Mouse (Mus musculus): Measurements from ENCODE around the gene Oaz3. TPM values are rescaled to one million over a fixed set of nuclear protein-coding genes. Genes with fewer than 3 reads are reported as not detected.

Oaz3 gene
- total and polyA plus RNA-seq, 2 experiments: 0.37 to 0.43 TPM

- Histone ChIP-seq H3K79me2 (ENCODE audit: control insufficient read depth, insufficient read depth, low read length) (no peaks in the 10 kb centered on the region), H3K9ac (ENCODE audit: low read depth, low read length) (no peak overlapping the region), H3K4me1 (ENCODE audit: control insufficient read depth, insufficient read depth, low read length) (no peaks in the 10 kb centered on the region), H3K36me3 (ENCODE audit: control insufficient read depth, insufficient read depth, low read length) (no peaks in the 10 kb centered on the region), H3K27me3 (ENCODE audit: control insufficient read depth, insufficient read depth, low read length) (peaks cover 7% of the 10 kb centered on the region; the same call in 1 of the 2 replicates), H3K27ac (replicated peaks; ENCODE audit: insufficient read depth, low read depth, low read length) (no peak overlapping the region), H3K4me3 (ENCODE audit: insufficient read depth, low read depth, low read length) (no peak overlapping the region)
- DNase-seq (ENCODE audit: extremely low read depth, low read depth, low spot score): no peak
- WGBS: 79% methylated on average over 8 of the region's 8 CpGs
- TF ChIP-seq CTCF (IDR thresholded peaks at IDR 0.05; ENCODE audit: low read depth, low read length): no peak
- no peak for TF ChIP-seq POLR2A (IDR thresholded peaks at IDR 0.05; ENCODE audit: extremely low read depth, insufficient read depth, low read length)
These were observed 32.8 kb upstream of the Oaz3 start for GRCm38 (mm10) chr3:94476301-94477035.

GRCm38 (mm10) chr3:94473567-94474232, 30.0 kb upstream of the Oaz3 start:
- H3K36me3 ChIP-seq (ENCODE audit: control insufficient read depth, insufficient read depth, low read length): no peaks in the 10 kb centered on the region
- no peak for DNase-seq (ENCODE audit: extremely low read depth, low read depth, low spot score)
- no peaks in the 10 kb centered on the region for H3K79me2 ChIP-seq (ENCODE audit: control insufficient read depth, insufficient read depth, low read length)
- no peak overlapping the region for H3K4me3 ChIP-seq (ENCODE audit: insufficient read depth, low read depth, low read length)
- H3K4me1 ChIP-seq (ENCODE audit: control insufficient read depth, insufficient read depth, low read length): no peaks in the 10 kb centered on the region
- no peak overlapping the region for H3K9ac ChIP-seq (ENCODE audit: low read depth, low read length)
- WGBS: 52% methylated on average over 5 of the region's 5 CpGs
- H3K27me3 ChIP-seq (ENCODE audit: control insufficient read depth, insufficient read depth, low read length): peaks cover 3% of the 10 kb centered on the region; the same call in 1 of the 2 replicates
- no peak for TF ChIP-seq POLR2A (IDR thresholded peaks at IDR 0.05; ENCODE audit: extremely low read depth, insufficient read depth, low read length)
- TF ChIP-seq CTCF (IDR thresholded peaks at IDR 0.05; ENCODE audit: low read depth, low read length): no peak
- H3K27ac ChIP-seq (replicated peaks; ENCODE audit: insufficient read depth, low read depth, low read length): no peak overlapping the region

GRCm38 (mm10) chr3:94473115-94473505, 29.4 kb upstream of the Oaz3 start:
- H3K27me3 ChIP-seq (ENCODE audit: control insufficient read depth, insufficient read depth, low read length): no peaks in the 10 kb centered on the region
- H3K27ac ChIP-seq (replicated peaks; ENCODE audit: insufficient read depth, low read depth, low read length): no peak overlapping the region

GRCm38 (mm10) chr3:94472447-94473114, 28.9 kb upstream of the Oaz3 start:
- H3K4me3 ChIP-seq (ENCODE audit: insufficient read depth, low read depth, low read length): no peak overlapping the region
- H3K9ac ChIP-seq (ENCODE audit: low read depth, low read length): no peak overlapping the region
- TF ChIP-seq CTCF (IDR thresholded peaks at IDR 0.05; ENCODE audit: low read depth, low read length) (no peak), POLR2A (IDR thresholded peaks at IDR 0.05; ENCODE audit: extremely low read depth, insufficient read depth, low read length) (no peak)
- no peaks in the 10 kb centered on the region for H3K27me3 ChIP-seq (ENCODE audit: control insufficient read depth, insufficient read depth, low read length)
- no peaks in the 10 kb centered on the region for H3K79me2 ChIP-seq (ENCODE audit: control insufficient read depth, insufficient read depth, low read length)
- no peaks in the 10 kb centered on the region for H3K36me3 ChIP-seq (ENCODE audit: control insufficient read depth, insufficient read depth, low read length)
- H3K27ac ChIP-seq (replicated peaks; ENCODE audit: insufficient read depth, low read depth, low read length): no peak overlapping the region
- peak; percentile 23 for DNase-seq (ENCODE audit: extremely low read depth, low read depth, low spot score)
- 23% methylated on average over 28 of the region's 28 CpGs for WGBS
- no peaks in the 10 kb centered on the region for H3K4me1 ChIP-seq (ENCODE audit: control insufficient read depth, insufficient read depth, low read length)

More at GRCm38 (mm10) chr3:94473115-94473505, 29.4 kb upstream of the Oaz3 start:
- 73% methylated on average over 10 of the region's 10 CpGs for WGBS
- Histone ChIP-seq H3K36me3 (ENCODE audit: control insufficient read depth, insufficient read depth, low read length) (no peaks in the 10 kb centered on the region), H3K4me1 (ENCODE audit: control insufficient read depth, insufficient read depth, low read length) (no peaks in the 10 kb centered on the region), H3K4me3 (ENCODE audit: insufficient read depth, low read depth, low read length) (no peak overlapping the region), H3K79me2 (ENCODE audit: control insufficient read depth, insufficient read depth, low read length) (no peaks in the 10 kb centered on the region), H3K9ac (ENCODE audit: low read depth, low read length) (no peak overlapping the region)
- TF ChIP-seq CTCF (IDR thresholded peaks at IDR 0.05; ENCODE audit: low read depth, low read length) (no peak), POLR2A (IDR thresholded peaks at IDR 0.05; ENCODE audit: extremely low read depth, insufficient read depth, low read length) (no peak)
- DNase-seq (ENCODE audit: extremely low read depth, low read depth, low spot score): no peak

- no peak for DNase-seq (ENCODE audit: extremely low read depth, low read depth, low spot score)
- H3K27me3 ChIP-seq (ENCODE audit: control insufficient read depth, insufficient read depth, low read length): no peaks in the 10 kb centered on the region
- 65% methylated on average over 3 of the region's 3 CpGs for WGBS
- TF ChIP-seq CTCF (IDR thresholded peaks at IDR 0.05; ENCODE audit: low read depth, low read length) (no peak), POLR2A (IDR thresholded peaks at IDR 0.05; ENCODE audit: extremely low read depth, insufficient read depth, low read length) (no peak)
- no peak overlapping the region for H3K27ac ChIP-seq (replicated peaks; ENCODE audit: insufficient read depth, low read depth, low read length)
- no peak overlapping the region for H3K4me3 ChIP-seq (ENCODE audit: insufficient read depth, low read depth, low read length)
- H3K9ac ChIP-seq (ENCODE audit: low read depth, low read length): no peak overlapping the region
- H3K79me2 ChIP-seq (ENCODE audit: control insufficient read depth, insufficient read depth, low read length): no peaks in the 10 kb centered on the region
- H3K4me1 ChIP-seq (ENCODE audit: control insufficient read depth, insufficient read depth, low read length): no peaks in the 10 kb centered on the region
- no peaks in the 10 kb centered on the region for H3K36me3 ChIP-seq (ENCODE audit: control insufficient read depth, insufficient read depth, low read length)
These were observed 25.2 kb upstream of the Oaz3 start for GRCm38 (mm10) chr3:94468931-94469330.
